Mouse (Mus musculus): ENCODE measurements around the gene Bdkrb2. TPM values are rescaled to one million over a fixed set of nuclear protein-coding genes. Genes with fewer than 3 reads are reported as not detected.

Gene Bdkrb2
- polyA plus RNA-seq, 1 experiment = not detected

GRCm38 (mm10) chr12:105583484-105583883 lies 20.5 kb downstream of the Bdkrb2 start:
- TF ChIP-seq POLR2A (IDR thresholded peaks at IDR 0.05; ENCODE audit: borderline replicate concordance, low read depth, low read length) (no peak), CTCF (IDR thresholded peaks at IDR 0.05; ENCODE audit: low read depth, low read length) (no peak)
- H3K4me3 ChIP-seq (ENCODE audit: insufficient read depth, low read length) = no peak overlapping the region
- H3K4me1 ChIP-seq (ENCODE audit: control insufficient read depth, insufficient read depth, low read length) = no peaks in the 10 kb centered on the region
- H3K27ac ChIP-seq (ENCODE audit: insufficient read depth, low read depth, low read length) = no peak overlapping the region

GRCm38 (mm10) chr12:105584851-105585250 lies 21.8 kb downstream of the Bdkrb2 start:
- no peaks in the 10 kb centered on the region for H3K4me1 ChIP-seq (ENCODE audit: control insufficient read depth, insufficient read depth, low read length)
- no peak overlapping the region for H3K4me3 ChIP-seq (ENCODE audit: insufficient read depth, low read length)
- H3K27ac ChIP-seq (ENCODE audit: insufficient read depth, low read depth, low read length) = no peak overlapping the region
- TF ChIP-seq POLR2A (IDR thresholded peaks at IDR 0.05; ENCODE audit: borderline replicate concordance, low read depth, low read length) (no peak), CTCF (IDR thresholded peaks at IDR 0.05; ENCODE audit: low read depth, low read length) (peak; percentile 55)

GRCm38 (mm10) chr12:105587526-105587925 lies 24.5 kb downstream of the Bdkrb2 start:
- H3K4me1 ChIP-seq (ENCODE audit: control insufficient read depth, insufficient read depth, low read length) = no peaks in the 10 kb centered on the region
- TF ChIP-seq POLR2A (IDR thresholded peaks at IDR 0.05; ENCODE audit: borderline replicate concordance, low read depth, low read length) (no peak), CTCF (IDR thresholded peaks at IDR 0.05; ENCODE audit: low read depth, low read length) (no peak)
- no peak overlapping the region for H3K27ac ChIP-seq (ENCODE audit: insufficient read depth, low read depth, low read length)
- no peak overlapping the region for H3K4me3 ChIP-seq (ENCODE audit: insufficient read depth, low read length)

- no peak for TF ChIP-seq CTCF (IDR thresholded peaks at IDR 0.05; ENCODE audit: low read depth, low read length)
- Histone ChIP-seq H3K4me1 (ENCODE audit: control insufficient read depth, insufficient read depth, low read length) (no peaks in the 10 kb centered on the region), H3K27ac (ENCODE audit: insufficient read depth, low read depth, low read length) (no peak overlapping the region), H3K4me3 (ENCODE audit: insufficient read depth, low read length) (no peak overlapping the region)
Observed at GRCm38 (mm10) chr12:105590786-105591185, 27.8 kb downstream of the Bdkrb2 start.

GRCm38 (mm10) chr12:105592361-105592761 lies 29.3 kb downstream of the Bdkrb2 start:
- no peak overlapping the region for H3K4me3 ChIP-seq (ENCODE audit: insufficient read depth, low read length)
- no peak for TF ChIP-seq POLR2A (IDR thresholded peaks at IDR 0.05; ENCODE audit: borderline replicate concordance, low read depth, low read length)
- TF ChIP-seq CTCF (IDR thresholded peaks at IDR 0.05; ENCODE audit: low read depth, low read length) = no peak
- H3K4me1 ChIP-seq (ENCODE audit: control insufficient read depth, insufficient read depth, low read length) = no peaks in the 10 kb centered on the region
- no peak overlapping the region for H3K27ac ChIP-seq (ENCODE audit: insufficient read depth, low read depth, low read length)

GRCm38 (mm10) chr12:105593471-105593870 lies 30.4 kb downstream of the Bdkrb2 start:
- no peaks in the 10 kb centered on the region for H3K4me1 ChIP-seq (ENCODE audit: control insufficient read depth, insufficient read depth, low read length)
- H3K4me3 ChIP-seq (ENCODE audit: insufficient read depth, low read length) = no peak overlapping the region
- TF ChIP-seq POLR2A (IDR thresholded peaks at IDR 0.05; ENCODE audit: borderline replicate concordance, low read depth, low read length) = no peak
- TF ChIP-seq CTCF (IDR thresholded peaks at IDR 0.05; ENCODE audit: low read depth, low read length) = no peak
- H3K27ac ChIP-seq (ENCODE audit: insufficient read depth, low read depth, low read length) = no peak overlapping the region

- Histone ChIP-seq H3K4me1 (ENCODE audit: control insufficient read depth, insufficient read depth, low read length) (no peaks in the 10 kb centered on the region), H3K27ac (ENCODE audit: insufficient read depth, low read depth, low read length) (no peak overlapping the region), H3K4me3 (ENCODE audit: insufficient read depth, low read length) (no peak overlapping the region)
- no peak for TF ChIP-seq CTCF (IDR thresholded peaks at IDR 0.05; ENCODE audit: low read depth, low read length)
- TF ChIP-seq POLR2A (IDR thresholded peaks at IDR 0.05; ENCODE audit: borderline replicate concordance, low read depth, low read length) = no peak
Observed at GRCm38 (mm10) chr12:105597135-105597534, 34.1 kb downstream of the Bdkrb2 start.

GRCm38 (mm10) chr12:105598503-105598902 lies 35.5 kb downstream of the Bdkrb2 start:
- no peaks in the 10 kb centered on the region for H3K4me1 ChIP-seq (ENCODE audit: control insufficient read depth, insufficient read depth, low read length)
- H3K4me3 ChIP-seq (ENCODE audit: insufficient read depth, low read length) = no peak overlapping the region
- TF ChIP-seq POLR2A (IDR thresholded peaks at IDR 0.05; ENCODE audit: borderline replicate concordance, low read depth, low read length) = no peak
- no peak for TF ChIP-seq CTCF (IDR thresholded peaks at IDR 0.05; ENCODE audit: low read depth, low read length)
- no peak overlapping the region for H3K27ac ChIP-seq (ENCODE audit: insufficient read depth, low read depth, low read length)

- TF ChIP-seq CTCF (IDR thresholded peaks at IDR 0.05; ENCODE audit: low read depth, low read length) = no peak
- no peak for TF ChIP-seq POLR2A (IDR thresholded peaks at IDR 0.05; ENCODE audit: borderline replicate concordance, low read depth, low read length)
- Histone ChIP-seq H3K4me1 (ENCODE audit: control insufficient read depth, insufficient read depth, low read length) (no peaks in the 10 kb centered on the region), H3K4me3 (ENCODE audit: insufficient read depth, low read length) (no peak overlapping the region)
Observed at GRCm38 (mm10) chr12:105599098-105599497, 36.1 kb downstream of the Bdkrb2 start.

GRCm38 (mm10) chr12:105601586-105601985 lies 38.6 kb downstream of the Bdkrb2 start:
- TF ChIP-seq CTCF (IDR thresholded peaks at IDR 0.05; ENCODE audit: low read depth, low read length) = no peak
- TF ChIP-seq POLR2A (IDR thresholded peaks at IDR 0.05; ENCODE audit: borderline replicate concordance, low read depth, low read length) = no peak
- Histone ChIP-seq H3K4me1 (ENCODE audit: control insufficient read depth, insufficient read depth, low read length) (no peaks in the 10 kb centered on the region), H3K4me3 (ENCODE audit: insufficient read depth, low read length) (no peak overlapping the region)

More at GRCm38 (mm10) chr12:105599098-105599497, 36.1 kb downstream of the Bdkrb2 start:
- no peak overlapping the region for H3K27ac ChIP-seq (ENCODE audit: insufficient read depth, low read depth, low read length)

More at GRCm38 (mm10) chr12:105601586-105601985, 38.6 kb downstream of the Bdkrb2 start:
- H3K27ac ChIP-seq (ENCODE audit: insufficient read depth, low read depth, low read length) = no peak overlapping the region
